Mouse (Mus musculus): ENCODE data around the gene Fam71b.

The Fam71b gene

GRCm38 (mm10) chr11:46396167-46396859 is at the start of gene Fam71b:
Fam71b (plus strand) TSS chr11:46396559.
- no peak for DNase-seq (ENCODE audit: low spot score)

- DNase-seq (ENCODE audit: low spot score), result no peak
These were observed 48.6 kb upstream of the Fam71b start for GRCm38 (mm10) chr11:46347756-46348155.

GRCm38 (mm10) chr11:46348416-46348815 is 47.9 kb upstream of the Fam71b start:
- no peak for DNase-seq (ENCODE audit: low spot score)

DNA sequence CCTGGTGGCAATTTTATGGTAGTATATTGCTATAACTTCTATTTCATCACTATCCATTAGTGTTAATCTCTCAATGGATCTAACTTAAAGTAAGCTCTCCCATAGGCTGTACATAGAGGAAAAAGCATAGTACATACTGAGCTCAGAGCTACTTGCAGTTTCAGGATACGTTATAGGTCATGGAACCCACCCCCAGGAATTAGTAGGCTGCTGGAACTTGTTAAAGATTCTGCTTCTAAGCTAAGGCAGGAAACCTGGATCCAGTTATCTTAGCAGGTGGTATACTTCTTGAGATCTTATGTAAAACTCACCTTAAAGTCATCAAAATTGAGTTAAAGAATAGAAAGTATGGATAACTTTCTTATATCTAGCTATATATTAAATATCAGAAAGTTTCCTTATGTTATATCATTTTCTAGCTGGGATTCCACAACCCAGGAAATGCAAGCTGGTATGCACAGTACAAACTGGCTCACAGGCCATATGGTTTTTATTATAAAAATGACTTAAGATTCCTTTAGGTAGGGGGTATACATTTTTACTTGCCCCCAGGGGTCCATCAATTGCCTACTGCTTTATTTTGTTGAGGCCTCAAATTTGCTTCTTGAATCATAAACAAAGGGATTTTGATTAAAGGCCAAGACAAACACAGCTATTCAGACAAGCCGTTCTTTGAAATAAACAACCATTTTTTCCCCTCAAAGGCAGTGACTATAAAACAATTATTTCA is 46.5 kb upstream of the Fam71b start:
- DNase-seq (ENCODE audit: low spot score), result no peak

- no peak for DNase-seq (ENCODE audit: low spot score)
These were observed 38.0 kb upstream of the Fam71b start for GRCm38 (mm10) chr11:46358369-46358768.

- no peak for DNase-seq (ENCODE audit: low spot score)
These were observed 35.2 kb upstream of the Fam71b start for GRCm38 (mm10) chr11:46360991-46361665.

- no peak for DNase-seq (ENCODE audit: low spot score)
These were observed 34.0 kb upstream of the Fam71b start for GRCm38 (mm10) chr11:46362061-46363022.

- DNase-seq (ENCODE audit: low spot score), result no peak
These were observed 32.5 kb upstream of the Fam71b start for GRCm38 (mm10) chr11:46363864-46364263.

DNA sequence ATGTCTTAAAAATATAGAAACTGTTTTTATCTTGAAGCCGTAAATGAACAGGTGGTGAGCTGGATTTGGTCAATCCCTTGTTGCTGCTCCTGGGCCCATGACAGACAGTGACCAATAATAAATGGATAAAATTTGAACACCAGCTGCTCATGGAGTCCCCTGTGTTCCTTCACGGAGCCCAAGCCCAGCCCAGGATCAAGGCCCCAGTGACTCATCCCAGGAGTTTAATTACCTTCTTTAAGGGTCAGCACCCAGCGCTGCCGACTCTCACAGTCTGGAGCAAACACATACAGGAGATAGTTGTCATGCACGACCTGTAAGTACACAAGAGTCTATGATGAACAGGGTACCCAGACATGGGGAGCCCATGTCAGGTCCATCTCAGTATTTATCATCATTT is 30.6 kb upstream of the Fam71b start:
- DNase-seq (ENCODE audit: low spot score), result no peak

DNA sequence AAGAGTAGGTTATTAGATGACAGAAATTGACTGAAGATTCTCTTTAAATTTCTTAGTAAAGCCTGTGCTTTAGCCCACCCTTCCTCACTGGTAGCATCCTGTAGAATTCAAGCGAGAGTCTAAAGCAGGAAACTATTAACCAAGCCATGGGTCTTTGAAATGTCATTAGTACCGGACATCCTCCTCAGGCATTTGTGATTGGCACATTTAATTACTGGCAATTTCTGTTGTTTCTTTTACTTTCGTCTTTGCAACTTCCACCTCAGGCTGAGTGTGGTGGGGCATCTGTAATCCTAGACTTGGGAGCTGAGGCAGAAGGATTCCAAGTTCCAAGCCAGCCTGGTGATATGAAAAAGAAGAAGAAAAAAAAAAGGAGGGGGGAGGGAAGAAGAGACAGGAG is 30.0 kb upstream of the Fam71b start:
- DNase-seq (ENCODE audit: low spot score), result no peak

- no peak for DNase-seq (ENCODE audit: low spot score)
These were observed 25.9 kb upstream of the Fam71b start for GRCm38 (mm10) chr11:46370457-46370856.

DNA sequence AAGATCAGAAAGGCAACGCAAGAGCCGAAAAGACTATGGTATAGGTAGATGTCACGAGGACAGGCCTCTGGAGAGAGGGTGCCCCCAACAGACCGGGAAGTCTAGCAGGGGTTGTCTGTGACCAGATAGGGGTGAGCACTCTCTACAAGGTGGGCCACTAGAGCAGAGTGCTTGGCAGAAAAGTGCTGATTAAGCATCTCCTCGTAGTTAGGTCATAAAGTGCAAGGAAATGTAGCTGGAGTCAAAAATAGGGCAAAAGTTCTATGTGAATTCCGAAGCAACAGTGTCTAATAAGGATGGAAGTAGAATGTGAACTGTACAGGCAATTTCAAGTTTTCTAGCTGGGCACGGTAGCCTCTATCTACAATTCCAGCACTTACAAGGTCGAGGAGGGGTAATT is 25.1 kb upstream of the Fam71b start:
- DNase-seq (ENCODE audit: low spot score), result no peak

DNA sequence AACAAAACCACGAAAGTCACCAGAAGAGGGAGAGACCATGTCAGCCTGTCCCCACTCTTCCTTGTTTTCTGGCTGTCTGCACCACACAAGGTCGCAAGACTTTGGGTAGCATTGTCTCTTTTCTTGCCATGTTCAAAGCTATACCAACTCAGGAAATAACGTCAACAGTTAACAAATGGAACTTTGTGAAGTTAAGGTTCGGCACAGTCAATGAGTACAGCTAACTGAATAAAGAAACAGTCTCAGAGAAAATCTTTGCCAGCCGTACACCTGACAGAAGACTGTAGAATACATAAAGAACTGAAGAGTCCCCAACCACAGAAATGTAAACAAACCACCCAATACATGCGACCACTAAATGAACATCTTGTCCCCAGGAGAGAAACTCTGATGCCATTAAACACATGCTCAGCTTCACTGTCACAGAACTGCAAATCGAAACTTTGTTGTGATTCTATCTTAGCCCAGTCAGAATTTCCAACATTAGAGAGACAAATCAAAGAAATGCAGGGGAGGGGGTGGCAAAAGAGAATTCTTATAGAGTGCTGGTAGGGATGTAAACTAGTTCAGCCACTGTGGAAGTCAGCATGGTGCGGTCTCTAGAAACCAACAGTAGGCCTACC is 23.9 kb upstream of the Fam71b start:
- DNase-seq (ENCODE audit: low spot score), result no peak

DNA sequence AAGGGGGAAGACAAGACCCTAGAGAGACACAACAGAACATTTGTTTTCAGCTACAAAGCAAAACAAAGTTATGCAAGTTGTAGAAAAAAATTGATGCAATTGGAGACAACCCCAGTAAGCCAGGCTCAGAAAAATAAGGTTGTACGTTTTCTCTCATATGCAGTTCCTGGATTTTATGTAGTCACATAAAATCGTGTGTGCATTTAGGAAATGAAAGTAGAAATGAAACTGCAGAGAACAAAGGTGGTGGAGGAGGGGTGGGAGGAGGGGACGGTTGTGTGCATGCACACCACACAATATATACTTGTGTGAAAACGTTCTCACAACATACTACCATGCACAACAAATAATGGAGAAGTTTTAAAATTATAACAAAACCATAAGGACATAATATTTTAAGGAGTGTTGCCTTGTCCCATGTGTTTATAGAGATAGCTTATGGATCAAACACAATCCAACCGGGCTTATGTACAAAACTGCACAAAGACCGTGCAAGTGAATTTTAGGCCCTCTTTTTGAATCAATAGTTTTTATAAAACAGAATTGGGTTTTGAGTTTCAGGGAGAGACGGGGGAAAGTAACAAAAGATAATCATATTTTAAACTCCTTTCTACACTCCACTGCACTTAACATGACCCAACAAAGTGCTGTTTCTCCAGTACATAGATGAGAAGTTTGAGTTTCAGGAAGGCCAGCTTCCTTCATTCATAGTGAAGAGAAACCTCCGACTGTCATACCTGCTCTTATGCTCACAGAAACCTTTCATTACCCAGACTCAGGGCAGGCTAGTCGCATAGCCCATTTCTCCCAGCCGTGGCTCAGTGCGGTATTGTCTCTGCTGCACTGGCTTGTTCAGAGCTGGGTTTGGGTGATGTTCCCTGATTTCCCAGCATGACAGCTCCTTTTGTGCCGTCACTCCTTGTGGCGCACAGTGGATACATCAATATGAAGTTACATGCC is 23.0 kb upstream of the Fam71b start:
- no peak for DNase-seq (ENCODE audit: low spot score)

- no peak for DNase-seq (ENCODE audit: low spot score)
These were observed 21.3 kb upstream of the Fam71b start for GRCm38 (mm10) chr11:46375015-46375414.

- DNase-seq (ENCODE audit: low spot score), result no peak
These were observed 19.0 kb upstream of the Fam71b start for GRCm38 (mm10) chr11:46377316-46377715.

DNA sequence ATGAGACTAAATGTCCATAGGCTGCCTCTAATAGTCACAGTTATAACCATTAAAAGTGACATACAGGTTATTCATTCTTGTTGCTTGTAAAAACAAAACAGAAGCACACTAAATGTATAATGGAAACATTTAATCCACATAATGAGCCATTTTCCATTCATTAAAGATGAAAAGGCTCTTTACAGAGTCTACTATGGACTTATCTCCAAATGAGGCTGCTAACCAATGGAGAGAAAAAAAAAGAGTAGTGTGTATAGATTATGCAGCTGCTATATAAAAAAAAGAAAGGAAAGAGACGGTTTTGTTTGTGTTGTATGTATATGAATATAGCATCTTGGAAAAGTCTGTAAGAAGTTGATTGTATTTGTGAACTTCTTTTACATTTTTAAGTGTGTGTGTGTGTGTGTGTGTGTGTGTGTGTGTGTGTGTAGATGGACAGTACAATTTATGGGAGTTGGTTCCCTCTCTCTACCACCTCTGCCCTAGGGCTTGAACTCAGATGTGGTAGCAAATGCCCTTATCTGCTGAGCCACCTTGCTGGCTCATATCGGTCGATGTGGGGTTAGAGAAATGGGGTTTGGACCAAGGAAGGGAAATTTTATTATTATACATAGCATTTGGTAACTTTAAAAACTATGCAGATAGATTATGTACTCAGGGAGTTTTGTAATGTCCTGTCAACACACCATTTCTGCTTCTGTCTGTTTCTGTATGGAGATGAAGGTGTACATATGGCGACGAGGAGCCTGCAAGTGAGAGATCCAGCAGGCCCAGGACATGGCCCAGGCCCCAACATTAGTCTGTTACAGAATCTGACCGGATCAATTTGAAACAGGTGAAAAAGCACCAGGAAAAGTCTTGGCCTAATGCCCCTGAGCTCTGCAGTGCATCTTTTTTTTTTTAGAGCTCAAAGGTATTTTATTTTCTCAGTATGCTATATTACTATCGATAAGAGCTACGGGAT is 18.3 kb upstream of the Fam71b start:
- DNase-seq (ENCODE audit: low spot score), result no peak

- DNase-seq (ENCODE audit: low spot score), result no peak
These were observed 16.2 kb upstream of the Fam71b start for GRCm38 (mm10) chr11:46380097-46380675.

DNA sequence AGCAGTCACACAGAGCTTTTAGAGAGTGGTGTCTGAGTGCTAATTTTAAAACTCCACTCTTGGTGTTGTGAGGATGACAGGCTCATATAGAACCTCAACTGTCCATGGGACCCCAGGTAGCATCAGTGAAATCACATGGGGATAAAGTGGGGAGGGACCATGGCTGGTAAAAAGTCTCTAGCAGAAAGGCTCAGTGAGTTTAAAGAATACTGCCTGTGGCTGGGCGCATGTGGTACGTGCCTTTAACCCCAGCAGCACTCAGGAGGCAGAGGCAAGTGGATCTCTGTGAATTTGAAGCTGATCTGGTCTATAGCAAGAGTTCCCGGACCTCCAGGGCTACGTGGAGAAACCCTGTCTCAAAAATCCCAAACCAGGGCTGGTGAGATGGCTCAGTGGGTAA is 13.9 kb upstream of the Fam71b start:
- no peak for DNase-seq (ENCODE audit: low spot score)
